ENCODE assay signal across 9 mouse cellular contexts in genomic region chr15:95885953-95886820, GRCm38 (mm10).
A peak's percentile ranks its signal among the peaks of the same experiment; 100 is the strongest.
DNase-seq lines count a peak whose midpoint lies in the region; ATAC-seq and TF ChIP-seq lines count a peak whose summit lies in the region.
"Had no signal": no experiment of that assay in that cellular context is flagged by ENCODE, and none has a peak within 500 bp of the region (broad histone marks: within the 10 kb centered on the region; RNA-seq: fewer than 3 reads in every experiment).

No protein-coding gene starts in this region.

- H3K9ac ChIP-seq in forebrain, embryonic 16.5 days (replicated peaks; ENCODE audit: low read depth, low read length): no peak overlapping the region
- H3K9ac ChIP-seq in forebrain, embryonic 14.5 days (ENCODE audit: low read length): no peak overlapping the region
- no peak overlapping the region for H3K9ac ChIP-seq in embryonic facial prominence, embryonic 11.5 days (replicated peaks; ENCODE audit: low read length)
- H3K9ac ChIP-seq in liver, postnatal 0 days (replicated peaks): peak overlapping the region; percentile 52
- H3K9ac ChIP-seq: limb, embryonic 13.5 days had no signal

- no peaks in the 10 kb centered on the region for H3K27me3 ChIP-seq in forebrain, embryonic 16.5 days (replicated peaks; ENCODE audit: control insufficient read depth, insufficient read depth, low read length)
- no peaks in the 10 kb centered on the region for H3K27me3 ChIP-seq in forebrain, embryonic 14.5 days (replicated peaks; ENCODE audit: control insufficient read depth, insufficient read depth, low read length)
- no peaks in the 10 kb centered on the region for H3K27me3 ChIP-seq in embryonic facial prominence, embryonic 11.5 days (ENCODE audit: control insufficient read depth, insufficient read depth, low read length)
- H3K27me3 ChIP-seq in liver, postnatal 0 days (ENCODE audit: insufficient read depth, low read length): no peaks in the 10 kb centered on the region
- H3K27me3 ChIP-seq: limb, embryonic 13.5 days had no signal

- peaks cover 15% of the 10 kb centered on the region for H3K4me1 ChIP-seq in forebrain, embryonic 16.5 days (replicated peaks; ENCODE audit: control insufficient read depth, insufficient read depth, low read length)
- no peaks in the 10 kb centered on the region; the same call in 1 of the 2 replicates for H3K4me1 ChIP-seq in forebrain, embryonic 14.5 days (ENCODE audit: control insufficient read depth, insufficient read depth, low read length)
- peaks cover 9% of the 10 kb centered on the region for H3K4me1 ChIP-seq in embryonic facial prominence, embryonic 11.5 days (ENCODE audit: control insufficient read depth, insufficient read depth, low read length)
- H3K4me1 ChIP-seq in liver, postnatal 0 days (ENCODE audit: insufficient read depth): peaks cover 54% of the 10 kb centered on the region

- H3K27ac ChIP-seq in forebrain, embryonic 16.5 days (ENCODE audit: low read length): no peak overlapping the region
- no peak overlapping the region for H3K27ac ChIP-seq in forebrain, embryonic 14.5 days (ENCODE audit: low read depth, low read length)
- H3K27ac ChIP-seq in left cerebral cortex, adult 2 months: peak overlapping the region; percentile 66; the same call in 1 of the 2 replicates
- H3K27ac ChIP-seq in embryonic facial prominence, embryonic 11.5 days (replicated peaks; ENCODE audit: low read depth, low read length): no peak overlapping the region
- peak overlapping the region; percentile 87 for H3K27ac ChIP-seq in liver, postnatal 0 days (ENCODE audit: low read depth)
- H3K27ac ChIP-seq: limb, embryonic 13.5 days had no signal

- H3K9me3 ChIP-seq in forebrain, embryonic 16.5 days (ENCODE audit: control insufficient read depth, low read length): no peaks in the 10 kb centered on the region; the same call in 1 of the 2 replicates
- no peaks in the 10 kb centered on the region for H3K9me3 ChIP-seq in forebrain, embryonic 14.5 days (replicated peaks; ENCODE audit: control insufficient read depth, low read length)
- H3K9me3 ChIP-seq in embryonic facial prominence, embryonic 11.5 days (replicated peaks; ENCODE audit: control insufficient read depth, low read length): no peaks in the 10 kb centered on the region
- H3K9me3 ChIP-seq in liver, postnatal 0 days (ENCODE audit: low read length): 0 out of 2 replicates have a peak, but pooled peaks cover 2% of the 10 kb centered on the region

- H3K4me3 ChIP-seq in forebrain, embryonic 16.5 days (replicated peaks; ENCODE audit: low read length): no peak overlapping the region
- no peak overlapping the region for H3K4me3 ChIP-seq in forebrain, embryonic 14.5 days (ENCODE audit: low read depth, low read length)
- H3K4me3 ChIP-seq in left cerebral cortex, adult 2 months: no peak overlapping the region
- no peak overlapping the region for H3K4me3 ChIP-seq in embryonic facial prominence, embryonic 11.5 days (ENCODE audit: low read depth, low read length)
- H3K4me3 ChIP-seq in liver, postnatal 0 days (ENCODE audit: low read depth, low read length): no peak overlapping the region
- H3K4me3 ChIP-seq: limb, embryonic 13.5 days had no signal

- TF ChIP-seq CTCF in left cerebral cortex, adult 2 months (IDR thresholded peaks at IDR 0.05): no peak
- TF ChIP-seq CTCF in liver, postnatal 0 days (IDR thresholded peaks at IDR 0.05; ENCODE audit: low read depth): no peak

- no peak for TF ChIP-seq EP300 in liver, postnatal 0 days (IDR thresholded peaks at IDR 0.05; ENCODE audit: low read depth)

- DNase-seq in forebrain, embryonic 14.5 days (ENCODE audit: low spot score): no peak
- no peak for DNase-seq in left cerebral cortex, adult 2 months (ENCODE audit: extremely low spot score in 1 of 2, low spot score in 2 of 2)
- DNase-seq in left cerebral cortex, adult 8-10 months (ENCODE audit: low spot score in 2 of 2): no peak
- DNase-seq in embryonic facial prominence, embryonic 11.5 days (ENCODE audit: low spot score): peak; percentile 15
- DNase-seq in liver, postnatal 0 days: no peak
- no peak for DNase-seq in left cerebral cortex, postnatal 14 days (ENCODE audit: low spot score in 2 of 2)
- no peak for DNase-seq in testis, postnatal 14 days (ENCODE audit: low spot score)

- ATAC-seq in forebrain, embryonic 16.5 days: 0 out of 2 replicates have a peak, but pooled peaks have one; percentile 50
- ATAC-seq in forebrain, embryonic 14.5 days: no peak
- no peak for ATAC-seq in embryonic facial prominence, embryonic 11.5 days (replicated peaks; ENCODE audit: insufficient number of reproducible peaks, low FRiP score, low TSS enrichment, low read depth)
- peak; percentile 24; the same call in 1 of the 2 replicates for ATAC-seq in liver, postnatal 0 days

- no peak overlapping the region for H3K4me2 ChIP-seq in forebrain, embryonic 16.5 days (ENCODE audit: low read length)
- no peak overlapping the region for H3K4me2 ChIP-seq in forebrain, embryonic 14.5 days (ENCODE audit: low read length)
- no peak overlapping the region for H3K4me2 ChIP-seq in embryonic facial prominence, embryonic 11.5 days (ENCODE audit: low read depth, low read length)
- peak overlapping the region; percentile 44 for H3K4me2 ChIP-seq in liver, postnatal 0 days (ENCODE audit: low read depth, low read length)
- H3K4me2 ChIP-seq: limb, embryonic 13.5 days had no signal

- intact Hi-C loops in left cerebral cortex, adult 2 months (cut with DNase I): loop anchor here (2.0 to 5.0 kb wide), 2 partner anchors 46 to 95 kb away; partner anchors contain the start of gene Ano6
- intact Hi-C loops in left cerebral cortex, postnatal 14 days (cut with DNase I): loop anchor here (5.0 kb wide), 1 partner anchor 94 kb away; the partner anchor contains the start of gene Ano6

- 74% methylated on average over 18 of the region's 18 CpGs for WGBS in forebrain, embryonic 16.5 days
- 84% methylated on average over 18 of the region's 18 CpGs for WGBS in forebrain, embryonic 14.5 days
- 59% methylated on average over 18 of the region's 18 CpGs for WGBS in embryonic facial prominence, embryonic 11.5 days
- 76% methylated on average over 18 of the region's 18 CpGs for WGBS in liver, postnatal 0 days (ENCODE audit: insufficient replicate concordance)

- no peaks in the 10 kb centered on the region for H3K36me3 ChIP-seq in forebrain, embryonic 16.5 days (ENCODE audit: control insufficient read depth, insufficient read depth)
- H3K36me3 ChIP-seq in forebrain, embryonic 14.5 days (ENCODE audit: control insufficient read depth, insufficient read depth, low read length): no peaks in the 10 kb centered on the region
- H3K36me3 ChIP-seq in embryonic facial prominence, embryonic 11.5 days (replicated peaks; ENCODE audit: control insufficient read depth, insufficient read depth, low read depth, low read length): no peaks in the 10 kb centered on the region
- no peaks in the 10 kb centered on the region for H3K36me3 ChIP-seq in liver, postnatal 0 days (replicated peaks; ENCODE audit: insufficient read depth, low read length)

Comparison
In these comparisons a context has a peak if more than half of its experiments do, and no peak if none do; other contexts are left out.
1. ATAC-seq: peak in forebrain, embryonic 16.5 days (single experiment) and liver, postnatal 0 days (single experiment); none in forebrain, embryonic 14.5 days (single experiment) and embryonic facial prominence, embryonic 11.5 days (single experiment).
2. H3K27ac ChIP-seq: peak in left cerebral cortex, adult 2 months (single experiment) and liver, postnatal 0 days (single experiment); none in forebrain, embryonic 16.5 days (single experiment), forebrain, embryonic 14.5 days (single experiment) and embryonic facial prominence, embryonic 11.5 days (single experiment).